Mouse (Mus musculus): ENCODE measurements around the gene Apon. TPM values are rescaled to one million over a fixed set of nuclear protein-coding genes. Genes with fewer than 3 reads are reported as not detected.
"Not testable (repeated sequence)": the region's sequence is repeated elsewhere in the genome, so short reads cannot be mapped to it uniquely, and the experiment has no call there.

Apon gene
- polyA plus RNA-seq, 1 experiment from 2014 or later, result not detected

DNA sequence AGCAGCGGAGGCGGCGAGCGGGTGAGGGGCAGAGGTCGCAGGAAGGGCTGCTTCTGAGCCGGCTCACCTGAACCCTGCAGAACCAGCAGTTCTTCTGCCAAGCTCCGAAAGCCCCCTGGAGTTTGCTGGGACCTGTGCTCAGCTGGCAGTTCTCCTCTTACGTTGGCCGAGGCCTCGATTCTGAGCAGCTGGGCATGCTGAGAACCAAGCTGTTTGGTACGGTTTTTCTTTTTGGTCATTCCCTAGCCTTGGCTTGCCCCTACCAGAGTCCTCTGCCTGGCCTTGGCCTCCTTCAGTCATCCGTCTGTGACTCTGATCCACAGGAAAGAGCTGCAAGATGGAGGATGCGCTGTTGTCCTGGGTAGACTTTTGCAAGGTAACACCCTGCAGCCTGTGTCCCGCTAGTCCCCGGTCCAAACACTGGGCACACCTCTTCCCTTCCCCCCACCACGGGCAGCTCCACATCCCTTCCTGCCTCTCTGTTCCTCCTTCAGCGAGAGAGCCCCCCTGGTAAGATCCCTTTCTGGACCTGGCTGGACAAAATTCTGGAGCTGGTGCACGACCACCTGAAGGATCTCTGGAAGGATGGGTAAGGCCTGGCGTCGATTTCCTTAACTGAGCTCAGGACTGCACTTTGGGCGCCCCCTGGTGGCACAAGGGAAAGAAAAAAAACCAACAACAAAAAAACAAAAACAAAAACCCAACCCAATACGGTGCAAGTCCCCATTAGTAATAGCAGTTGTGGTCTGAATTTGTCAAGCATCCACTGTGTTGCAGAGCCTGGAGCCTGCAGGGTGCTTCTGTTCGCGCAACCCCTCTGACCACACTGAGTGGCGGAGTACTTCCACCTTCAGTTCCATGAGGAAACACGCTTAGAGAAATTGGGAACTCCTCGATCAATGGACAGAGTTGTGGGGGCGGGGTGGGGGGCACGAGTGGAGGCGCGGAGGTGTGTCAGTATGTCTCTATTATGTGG lies 30.0 kb downstream of the Apon start:
- no peak overlapping the region for H3K9ac ChIP-seq
- H3K36me3 ChIP-seq (replicated peaks), result peaks cover 39% of the 10 kb centered on the region; the same call in 1 of the 2 replicates
- ATAC-seq (replicated peaks), result no peak
- H3K4me1 ChIP-seq, result no peaks in the 10 kb centered on the region
- no peak overlapping the region for H3K4me3 ChIP-seq
- H3K27ac ChIP-seq, result no peak overlapping the region
- H3K27me3 ChIP-seq (replicated peaks), result no peaks in the 10 kb centered on the region
- H3K9me3 ChIP-seq, result no peaks in the 10 kb centered on the region
- 65% methylated on average over 31 of the region's 31 CpGs for WGBS
- no peak overlapping the region for H3K4me2 ChIP-seq

DNA sequence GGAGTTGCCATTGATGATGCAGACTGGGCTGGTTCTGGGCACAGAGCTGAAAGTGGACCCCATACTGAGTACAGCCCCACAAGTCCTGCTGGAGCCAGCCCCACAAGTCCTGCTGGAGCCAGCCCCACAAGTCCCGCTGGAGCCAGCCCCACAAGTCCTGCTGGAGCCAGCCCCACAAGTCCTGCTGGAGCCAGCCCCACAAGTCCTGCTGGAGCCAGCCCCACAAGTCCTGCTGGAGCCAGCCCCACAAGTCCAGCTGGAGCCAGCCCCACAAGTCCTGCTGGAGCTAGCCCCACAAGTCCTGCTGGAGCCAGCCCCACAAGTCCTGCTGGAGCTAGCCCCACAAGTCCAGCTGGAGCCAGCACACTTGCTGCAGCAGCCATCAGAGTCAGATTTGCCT lies 36.7 kb downstream of the Apon start:
- not testable (repeated sequence) for H3K9me3 ChIP-seq; H3K27me3 ChIP-seq (replicated peaks); H3K27ac ChIP-seq; H3K4me2 ChIP-seq; H3K9ac ChIP-seq; H3K4me1 ChIP-seq; ATAC-seq (replicated peaks); H3K4me3 ChIP-seq
- 100% methylated on average over 1 of the region's 1 CpGs for whole genome bisulfite sequencing
- peaks cover 13% of the 10 kb centered on the region for H3K36me3 ChIP-seq (replicated peaks)

DNA sequence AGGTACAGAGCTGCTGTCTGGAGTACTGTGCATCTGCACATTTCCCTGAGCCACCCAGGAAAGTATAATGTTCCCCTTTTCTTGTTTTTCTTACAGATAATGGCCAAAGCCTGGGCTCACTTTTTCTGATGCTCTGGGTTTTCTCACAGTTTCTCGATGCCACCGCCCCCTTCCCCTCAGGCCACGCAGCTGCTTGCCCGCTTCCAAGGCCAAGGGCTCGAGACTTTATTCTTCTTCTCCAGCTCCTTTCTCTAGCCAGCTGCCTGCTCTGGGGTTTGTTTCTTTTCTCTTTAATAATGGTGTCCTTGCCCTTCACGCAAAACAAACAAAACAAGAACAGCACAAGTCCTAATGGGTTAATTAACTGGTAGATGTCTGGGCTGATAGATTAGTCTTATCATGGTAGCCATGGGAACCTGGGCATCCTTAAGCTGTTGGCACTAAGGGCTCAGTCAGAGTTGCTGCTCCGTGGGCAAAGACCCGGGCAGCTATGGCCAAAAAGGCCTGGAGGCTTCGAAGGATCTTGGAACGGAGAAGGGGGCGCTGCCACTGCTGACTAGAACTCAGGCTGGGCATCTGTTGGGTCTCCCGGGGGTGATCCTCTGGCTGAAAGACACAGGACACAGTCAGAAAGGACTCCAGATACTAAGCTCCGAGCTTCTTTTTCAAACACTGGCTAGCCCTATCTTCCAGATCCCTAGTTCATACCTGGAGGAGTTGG lies 42.6 kb downstream of the Apon start:
- Histone ChIP-seq H3K4me1 (no peaks in the 10 kb centered on the region), H3K27ac (no peak overlapping the region), H3K4me2 (no peak overlapping the region), H3K4me3 (no peak overlapping the region), H3K27me3 (replicated peaks) (no peaks in the 10 kb centered on the region), H3K36me3 (replicated peaks) (peaks cover 1% of the 10 kb centered on the region; the same call in 1 of the 2 replicates), H3K9me3 (no peaks in the 10 kb centered on the region), H3K9ac (no peak overlapping the region)
- ATAC-seq (replicated peaks), result no peak
- WGBS, result 69% methylated on average over 13 of the region's 13 CpGs

DNA sequence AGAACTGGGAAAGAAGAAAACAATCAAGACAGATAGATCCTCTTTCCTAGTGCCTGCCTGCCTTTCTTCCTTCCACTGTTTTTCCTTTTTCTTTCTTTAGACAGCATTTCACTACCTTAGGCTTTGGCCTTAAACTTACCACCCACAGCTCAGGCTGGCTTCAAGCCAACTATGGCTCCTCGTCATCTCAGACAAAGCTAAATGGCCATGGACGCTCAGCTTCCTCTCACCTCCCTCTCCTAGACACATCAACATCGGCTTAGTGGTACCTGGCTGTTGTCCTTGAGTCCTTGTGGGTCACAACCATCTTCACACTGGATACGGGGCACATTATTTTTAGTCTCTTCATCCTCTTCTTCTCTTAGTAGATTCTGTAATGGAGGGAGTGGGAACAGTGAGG lies 43.3 kb downstream of the Apon start:
- H3K27me3 ChIP-seq (replicated peaks), result no peaks in the 10 kb centered on the region
- WGBS, result 75% methylated on average over 4 of the region's 4 CpGs
- H3K4me2 ChIP-seq, result no peak overlapping the region
- no peak overlapping the region for H3K27ac ChIP-seq
- H3K4me3 ChIP-seq, result no peak overlapping the region
- ATAC-seq (replicated peaks), result no peak
- peaks cover 2% of the 10 kb centered on the region for H3K4me1 ChIP-seq
- H3K36me3 ChIP-seq (replicated peaks), result no peaks in the 10 kb centered on the region
- no peak overlapping the region for H3K9ac ChIP-seq
- no peaks in the 10 kb centered on the region for H3K9me3 ChIP-seq

DNA sequence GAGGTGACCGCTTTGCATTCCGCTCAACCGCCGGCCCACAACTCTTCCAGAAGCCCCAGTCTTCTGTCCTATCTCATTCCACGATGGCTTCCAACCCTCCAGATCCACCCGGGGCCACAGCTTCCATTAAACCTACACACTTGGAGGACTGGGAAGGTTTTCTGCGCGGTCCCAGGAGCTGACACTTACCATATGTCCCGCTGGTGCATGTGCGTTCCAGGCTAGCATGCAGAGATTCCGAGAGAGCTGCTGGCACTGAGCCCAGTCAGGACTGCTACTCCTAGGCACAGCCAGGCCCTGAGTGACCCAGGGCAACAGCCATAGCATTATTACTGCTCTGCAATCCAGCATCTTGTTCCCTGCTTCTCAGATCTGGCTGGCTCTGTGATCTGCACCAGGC lies 43.7 kb downstream of the Apon start:
- Histone ChIP-seq H3K27me3 (replicated peaks) (no peaks in the 10 kb centered on the region), H3K36me3 (replicated peaks) (no peaks in the 10 kb centered on the region), H3K9me3 (no peaks in the 10 kb centered on the region), H3K9ac (no peak overlapping the region), H3K4me2 (no peak overlapping the region), H3K27ac (no peak overlapping the region), H3K4me3 (no peak overlapping the region), H3K4me1 (peaks cover 6% of the 10 kb centered on the region)
- WGBS, result 77% methylated on average over 11 of the region's 11 CpGs
- ATAC-seq (replicated peaks), result no peak

DNA sequence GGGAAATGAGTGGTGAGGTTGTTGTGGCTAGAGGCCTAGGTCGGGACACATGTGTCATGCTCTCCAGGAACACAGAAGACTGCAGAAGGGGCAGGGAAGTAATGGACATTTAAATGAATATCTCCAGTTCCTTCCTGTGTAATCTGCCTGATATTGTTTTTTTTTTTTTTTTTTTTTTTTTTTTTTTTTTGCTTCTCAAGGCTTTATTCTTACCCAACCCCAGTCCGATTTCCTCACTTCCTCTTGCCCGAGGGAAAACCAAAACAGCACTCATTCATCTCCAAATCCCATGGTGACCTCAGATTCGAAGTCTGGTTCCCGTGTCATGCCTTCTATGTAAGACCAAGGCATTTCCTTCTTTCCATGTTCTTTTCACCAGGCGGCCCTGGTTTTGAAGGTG lies 44.3 kb downstream of the Apon start:
- ATAC-seq (replicated peaks), result no peak
- 81% methylated on average over 6 of the region's 6 CpGs for WGBS
- H3K9me3 ChIP-seq, result no peaks in the 10 kb centered on the region
- H3K9ac ChIP-seq, result no peak overlapping the region
- no peak overlapping the region for H3K4me2 ChIP-seq
- H3K4me1 ChIP-seq, result peaks cover 8% of the 10 kb centered on the region
- H3K27ac ChIP-seq, result no peak overlapping the region
- no peak overlapping the region for H3K4me3 ChIP-seq
- no peaks in the 10 kb centered on the region for H3K36me3 ChIP-seq (replicated peaks)
- no peaks in the 10 kb centered on the region for H3K27me3 ChIP-seq (replicated peaks)

GRCm38 (mm10) chr10:128298702-128299171 lies 44.8 kb downstream of the Apon start, which contains the start of gene Il23a:
TSS of gene Il23a (minus strand) at chr10:128298752.
- Histone ChIP-seq H3K4me3 (no peak within 1 kb of the TSS), H3K9ac (no peak within 1 kb of the TSS), H3K4me2 (no peak within 1 kb of the TSS), H3K27ac (no peak within 1 kb of the TSS), H3K36me3 (replicated peaks) (no peaks in the 10 kb centered on the region), H3K27me3 (replicated peaks) (no peaks in the 10 kb centered on the region), H3K9me3 (no peaks in the 10 kb centered on the region), H3K4me1 (peaks cover 9% of the 10 kb centered on the region)
- ATAC-seq (replicated peaks), result no peak
- 85% methylated on average over 11 of the region's 11 CpGs for WGBS

DNA sequence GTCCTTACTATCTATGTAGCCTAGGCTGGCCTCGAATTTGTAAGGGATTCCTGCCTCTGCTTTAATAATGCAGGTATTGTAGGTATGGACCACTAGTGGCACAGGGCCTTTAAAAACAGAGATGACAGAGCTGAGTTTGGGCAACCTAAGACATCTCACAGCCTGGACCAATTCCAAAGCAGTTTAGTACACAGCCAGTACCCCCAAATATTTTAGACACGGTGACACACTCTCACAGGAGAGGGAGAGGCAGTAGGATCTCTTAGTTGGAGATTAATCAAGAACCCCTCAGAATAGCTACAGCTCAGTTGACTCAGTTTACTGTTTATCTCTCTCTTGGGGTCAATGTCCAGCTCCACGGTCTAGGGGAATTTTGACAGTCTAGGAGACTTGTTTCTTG lies 48.5 kb downstream of the Apon start:
- ATAC-seq (replicated peaks), result no peak
- WGBS, result 33% methylated on average over 3 of the region's 3 CpGs
- Histone ChIP-seq H3K27ac (peak overlapping the region; percentile 97), H3K27me3 (replicated peaks) (no peaks in the 10 kb centered on the region), H3K4me1 (peaks cover 20% of the 10 kb centered on the region), H3K9ac (peak overlapping the region; percentile 67), H3K9me3 (no peaks in the 10 kb centered on the region), H3K4me3 (peak overlapping the region; percentile 56), H3K4me2 (peak overlapping the region; percentile 81), H3K36me3 (replicated peaks) (no peaks in the 10 kb centered on the region)

DNA sequence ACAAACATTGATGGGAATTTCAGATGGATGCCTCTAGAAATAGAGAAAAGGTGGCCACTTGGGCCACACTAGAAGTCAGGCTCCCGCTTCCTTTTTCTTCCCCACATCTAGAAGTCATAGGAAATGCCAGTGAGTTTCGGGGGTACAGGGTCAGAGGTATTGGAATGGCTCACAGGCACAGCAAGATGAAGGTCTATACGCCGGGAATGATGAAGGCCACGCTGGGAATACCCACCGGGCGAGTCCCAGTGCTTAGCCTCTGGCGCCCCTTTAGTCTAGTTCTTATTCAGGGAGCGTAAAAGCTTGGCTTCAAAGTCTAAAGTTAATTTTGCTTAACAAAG lies 48.9 kb downstream of the Apon start:
- peak overlapping the region; percentile 67 for H3K9ac ChIP-seq
- H3K27ac ChIP-seq, result peak overlapping the region; percentile 97

DNA sequence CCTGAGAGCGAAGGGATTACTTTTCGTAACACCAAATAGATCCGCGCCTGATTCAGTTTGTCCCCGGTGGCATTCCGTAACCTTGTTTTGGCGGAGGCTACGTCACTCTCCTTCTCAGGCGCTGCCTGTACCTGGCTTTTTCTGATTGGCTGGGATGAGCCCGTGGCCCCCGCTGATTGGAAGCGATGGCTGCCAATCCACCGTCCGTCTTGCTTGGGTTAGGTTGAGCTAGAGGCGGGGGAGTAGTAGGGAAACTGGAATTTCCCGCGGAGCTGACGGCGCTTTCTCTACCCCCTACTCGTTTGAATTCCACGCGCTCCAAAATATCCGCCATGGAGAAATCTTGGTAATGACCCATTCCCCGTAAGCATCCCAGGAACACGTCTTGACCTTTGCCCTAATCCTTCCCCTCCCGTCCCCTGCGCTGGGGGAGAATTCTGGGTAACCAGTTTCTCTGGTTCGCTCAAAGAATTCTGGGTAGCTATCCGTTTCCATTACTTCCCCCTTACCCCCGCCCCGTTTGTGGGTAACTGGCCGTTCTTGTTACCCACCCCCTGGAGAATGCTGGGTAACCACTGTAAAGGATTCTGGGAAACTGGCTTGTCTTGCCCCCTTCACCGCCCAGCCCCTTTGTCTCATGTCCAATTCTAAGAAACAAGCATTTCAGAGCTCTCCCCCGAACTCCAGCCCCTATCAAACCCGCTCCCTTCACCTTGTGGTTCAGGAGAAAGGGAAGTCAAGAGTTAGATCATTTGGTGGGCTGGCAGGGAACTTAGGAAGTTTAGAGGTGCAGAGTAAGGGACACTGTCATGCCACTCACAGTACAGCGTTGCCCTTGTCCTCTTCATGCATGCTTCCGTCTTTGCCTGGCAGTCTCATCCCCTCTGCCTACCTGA lies 49.5 kb downstream of the Apon start, which contains the start of gene Pan2:
Pan2 (plus strand) TSS at position 210 of the 896 bp plus-strand sequence.
- Histone ChIP-seq H3K4me3 (peak within 1 kb of the TSS; percentile 56), H3K4me1 (peaks cover 20% of the 10 kb centered on the region), H3K9me3 (no peaks in the 10 kb centered on the region), H3K27me3 (replicated peaks) (no peaks in the 10 kb centered on the region), H3K36me3 (replicated peaks) (no peaks in the 10 kb centered on the region), H3K27ac (peak within 1 kb of the TSS; percentile 97), H3K4me2 (peak within 1 kb of the TSS; percentile 81), H3K9ac (peak within 1 kb of the TSS; percentile 69)
- WGBS, result 1% methylated on average over 37 of the region's 37 CpGs
- peak; percentile 99 for ATAC-seq (replicated peaks)

More for the DNA sequence above, 48.9 kb downstream of the Apon start:
- Histone ChIP-seq H3K36me3 (replicated peaks) (no peaks in the 10 kb centered on the region), H3K4me3 (peak overlapping the region; percentile 56), H3K4me2 (peak overlapping the region; percentile 81), H3K4me1 (peaks cover 20% of the 10 kb centered on the region), H3K27me3 (replicated peaks) (no peaks in the 10 kb centered on the region), H3K9me3 (no peaks in the 10 kb centered on the region)
- WGBS, result under 1% methylated on average over 9 of the region's 9 CpGs
- ATAC-seq (replicated peaks), result peak; percentile 48
